Mouse (Mus musculus) kidney, embryonic 14.5 days (tissue): ENCODE measurements at regions not wholly inside any gene's neighbourhood (a gene's known extent, or its start where the extent isn't known, plus 50 kb on each side); places are given as distances from the start of the nearest gene placed in this dataset.

Experiments used
- ATAC-seq: fragments of 200-750 bp; cut with Nextera tagmentation; 2 replicates; pipeline ENCODE4 v1.8.0; 2017; ENCODE audit warnings: moderate number of reproducible peaks, mild to moderate bottlenecking, moderate TSS enrichment, moderate library complexity; ENCODE audit not compliant: low FRiP score, low TSS enrichment
- H3K27ac ChIP-seq: fragments of 300-500 bp; sonication (generic); 2 replicates; pipeline ENCODE4 v1.5.1; 2014; ENCODE audit warnings: low read depth, mild to moderate bottlenecking, low read length, moderate library complexity, mixed read lengths
- H3K27me3 ChIP-seq: fragments of 300-500 bp; sonication (generic); 2 replicates; pipeline ENCODE4 v1.6.1; 2014; ENCODE audit warnings: mild to moderate bottlenecking, low read length; ENCODE audit not compliant: control insufficient read depth, insufficient read depth
- H3K36me3 ChIP-seq: fragments of 300-500 bp; sonication (generic); 2 replicates; pipeline ENCODE4 v1.6.1; 2014; ENCODE audit warnings: low read length, mixed read lengths; ENCODE audit not compliant: control insufficient read depth, insufficient read depth
- H3K4me1 ChIP-seq: fragments of 300-500 bp; sonication (generic); 2 replicates; pipeline ENCODE4 v1.6.1; 2014; ENCODE audit warnings: low read length, mixed read lengths; ENCODE audit not compliant: control insufficient read depth, insufficient read depth
- H3K4me2 ChIP-seq: fragments of 300-500 bp; sonication (generic); replicated peaks from 2 replicates; pipeline ENCODE4 v1.6.1; 2014; ENCODE audit warnings: low read depth, mild to moderate bottlenecking, low read length
- H3K4me3 ChIP-seq: fragments of 300-500 bp; sonication (generic); 2 replicates; pipeline ENCODE4 v1.5.1; 2014; ENCODE audit warnings: mild to moderate bottlenecking, low read length
- H3K9ac ChIP-seq: fragments of 300-500 bp; sonication (generic); 2 replicates; pipeline ENCODE4 v1.6.1; 2014; ENCODE audit warnings: low read depth, mild to moderate bottlenecking, low read length, moderate library complexity
- H3K9me3 ChIP-seq: fragments of 300-500 bp; sonication (generic); 2 replicates; pipeline ENCODE4 v1.6.1; 2016; ENCODE audit warnings: low read length; ENCODE audit not compliant: control insufficient read depth
- WGBS: fragments of 180-500 bp; shearing (Covaris S2); extraction: QIAGEN DNeasy Blood & Tissue Kit; methylation state at CpG from one replicate; pipeline ENCODE4 v1.1.7; 2014; 5-methylcytosine and 5-hydroxymethylcytosine counted together

DNA sequence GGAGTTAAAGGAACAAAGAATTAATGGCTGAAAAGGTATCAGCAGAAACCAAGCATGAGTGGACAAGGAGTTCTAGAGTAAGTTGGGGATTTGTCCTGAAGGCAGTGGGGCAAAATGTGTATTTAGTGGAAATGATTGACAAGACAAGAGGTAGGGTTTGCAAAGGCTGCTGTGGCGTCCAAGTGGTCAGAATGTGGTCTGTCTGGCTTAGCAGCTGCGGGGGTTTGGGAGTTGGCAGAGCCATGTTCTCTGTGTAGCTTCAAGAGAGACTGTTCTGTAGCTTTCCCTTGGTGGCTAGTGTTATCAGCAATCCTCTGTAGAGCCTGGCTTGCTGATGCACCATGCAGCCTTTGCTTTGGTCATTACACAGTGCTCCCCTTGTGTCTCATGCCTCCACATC is 220.2 kb downstream of the 1700064H15Rik start:
- 64% methylated on average over 2 of the region's 2 CpGs for WGBS
- ATAC-seq = no peak

DNA sequence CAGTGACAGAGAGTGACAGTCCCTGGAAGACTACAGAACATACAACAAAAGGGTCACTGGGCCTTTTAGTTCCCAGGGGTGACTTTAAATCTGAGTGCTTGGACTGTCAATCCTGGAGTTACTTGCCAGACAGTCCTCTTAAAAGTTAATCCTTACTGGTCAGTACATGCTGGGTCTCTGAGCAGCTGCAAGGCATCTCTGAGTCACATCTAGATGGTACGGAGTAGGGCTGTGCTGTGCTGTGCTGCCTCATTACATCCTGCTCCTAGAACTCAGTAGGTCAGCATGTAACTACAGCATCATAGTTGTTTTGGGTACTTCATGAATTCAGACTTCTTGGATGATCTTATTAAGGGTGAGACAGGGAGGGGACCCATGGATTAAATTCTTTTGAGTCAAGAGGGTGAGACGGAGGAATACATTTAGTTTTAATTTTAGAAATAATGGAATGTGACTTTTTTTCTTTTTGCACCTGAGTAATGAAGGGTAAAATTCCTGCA is 220.8 kb downstream of the 1700064H15Rik start:
- WGBS = 81% methylated on average over 2 of the region's 2 CpGs
- ATAC-seq = no peak

More for the DNA sequence above, 220.2 kb downstream of the 1700064H15Rik start:
- Histone ChIP-seq H3K4me1 (no peaks in the 10 kb centered on the region), H3K4me3 (no peak overlapping the region), H3K9ac (no peak overlapping the region), H3K27me3 (no peaks in the 10 kb centered on the region), H3K9me3 (no peaks in the 10 kb centered on the region), H3K36me3 (no peaks in the 10 kb centered on the region), H3K27ac (no peak overlapping the region), H3K4me2 (no peak overlapping the region)

DNA sequence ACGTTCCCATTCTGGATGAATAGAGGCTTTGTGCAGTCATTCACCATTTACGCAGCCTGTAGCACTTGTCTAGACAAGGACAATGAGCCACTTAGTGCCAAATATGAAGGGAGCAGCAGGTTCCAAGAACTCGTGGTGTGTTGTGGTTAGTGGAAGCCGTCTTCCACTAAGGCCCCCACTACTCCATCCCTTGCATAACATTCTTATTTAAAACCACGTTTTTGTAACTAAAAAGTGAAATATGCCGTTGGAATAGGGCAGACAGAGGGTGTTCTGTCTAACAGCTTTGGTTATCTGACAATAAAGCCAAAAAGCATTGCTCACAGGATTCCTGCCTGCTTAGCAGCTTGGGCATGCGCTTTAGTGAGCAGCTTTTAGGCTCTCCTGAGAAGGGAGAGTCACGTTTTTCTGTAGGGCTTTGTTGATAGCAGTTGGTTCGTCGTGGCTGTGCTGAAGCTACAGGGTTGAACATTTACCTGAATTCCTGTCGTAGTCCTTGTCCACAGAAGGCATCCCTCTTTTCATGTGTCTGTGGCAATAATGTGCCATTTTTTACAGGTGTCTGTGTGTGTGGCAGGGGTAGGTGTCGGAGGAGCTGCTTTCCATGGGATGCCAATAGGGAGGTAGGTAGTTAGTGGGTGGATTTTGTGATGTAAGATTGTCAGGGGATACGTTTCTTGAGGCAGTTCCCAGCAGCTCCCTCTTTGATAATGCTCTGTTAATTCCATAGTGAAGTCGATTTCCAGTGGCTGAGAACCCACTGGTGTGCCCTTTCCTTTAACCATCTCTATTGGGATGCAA is 221.9 kb downstream of the 1700064H15Rik start:
- no peak for ATAC-seq
- Histone ChIP-seq H3K36me3 (no peaks in the 10 kb centered on the region), H3K4me1 (no peaks in the 10 kb centered on the region), H3K4me3 (no peak overlapping the region), H3K4me2 (no peak overlapping the region), H3K27me3 (no peaks in the 10 kb centered on the region), H3K27ac (no peak overlapping the region), H3K9ac (no peak overlapping the region), H3K9me3 (no peaks in the 10 kb centered on the region)
- WGBS = 68% methylated on average over 14 of the region's 14 CpGs

More for the DNA sequence above, 220.8 kb downstream of the 1700064H15Rik start:
- Histone ChIP-seq H3K9me3 (no peaks in the 10 kb centered on the region), H3K36me3 (no peaks in the 10 kb centered on the region), H3K4me2 (no peak overlapping the region), H3K27ac (no peak overlapping the region), H3K4me1 (no peaks in the 10 kb centered on the region), H3K4me3 (no peak overlapping the region), H3K27me3 (no peaks in the 10 kb centered on the region), H3K9ac (no peak overlapping the region)

DNA sequence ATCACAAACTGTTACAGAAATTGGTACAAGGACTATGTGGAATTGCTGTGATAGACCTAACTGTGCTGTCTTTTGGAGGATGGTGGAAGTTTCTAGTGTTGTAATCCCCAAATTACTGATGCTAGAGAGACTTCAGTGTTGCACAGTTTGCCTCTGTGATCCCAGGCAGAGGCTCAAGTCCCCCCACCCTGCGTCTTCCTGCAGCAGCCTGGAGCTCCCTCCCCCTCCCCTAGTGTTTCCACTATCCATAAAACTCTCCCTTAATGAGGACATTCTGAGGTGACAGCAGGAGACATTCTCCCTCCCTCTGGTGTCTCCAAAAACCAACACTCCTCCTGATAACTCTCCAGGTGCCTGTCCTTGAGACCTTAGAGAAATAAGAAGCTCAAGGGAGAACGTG is 242.8 kb downstream of the 1700064H15Rik start:
- no peak overlapping the region for H3K4me3 ChIP-seq
- H3K9ac ChIP-seq = no peak overlapping the region
- H3K27ac ChIP-seq = no peak overlapping the region
- WGBS = 3% methylated on average over 2 of the region's 2 CpGs
- H3K36me3 ChIP-seq = no peaks in the 10 kb centered on the region
- no peak overlapping the region for H3K4me2 ChIP-seq
- peak; percentile 69 for ATAC-seq
- no peaks in the 10 kb centered on the region for H3K4me1 ChIP-seq
- H3K9me3 ChIP-seq = no peaks in the 10 kb centered on the region
- no peaks in the 10 kb centered on the region for H3K27me3 ChIP-seq

GRCm38 (mm10) chr3:19368998-19369397 is 259.5 kb downstream of the 1700064H15Rik start:
- H3K4me1 ChIP-seq = no peaks in the 10 kb centered on the region
- no peak overlapping the region for H3K4me2 ChIP-seq
- no peak overlapping the region for H3K9ac ChIP-seq
- no peak overlapping the region for H3K4me3 ChIP-seq
- no peak overlapping the region for H3K27ac ChIP-seq
- H3K27me3 ChIP-seq = no peaks in the 10 kb centered on the region
- H3K36me3 ChIP-seq = no peaks in the 10 kb centered on the region
- no peak for ATAC-seq
- WGBS = 79% methylated on average over 1 of the region's 1 CpGs
- H3K9me3 ChIP-seq = no peaks in the 10 kb centered on the region

- Histone ChIP-seq H3K4me3 (no peak overlapping the region), H3K9ac (no peak overlapping the region), H3K4me2 (no peak overlapping the region), H3K27ac (no peak overlapping the region), H3K36me3 (no peaks in the 10 kb centered on the region), H3K9me3 (no peaks in the 10 kb centered on the region), H3K4me1 (no peaks in the 10 kb centered on the region), H3K27me3 (no peaks in the 10 kb centered on the region)
- 69% methylated on average over 2 of the region's 2 CpGs for whole genome bisulfite sequencing
- ATAC-seq = no peak
Measured at GRCm38 (mm10) chr3:19367761-19368160, 260.7 kb downstream of the 1700064H15Rik start.
